Mouse (Mus musculus): ENCODE results near the gene Drap1.
A peak's percentile ranks its signal among the peaks of the same experiment; 100 is the strongest.
"Not testable (repeated sequence)": the region's sequence is repeated elsewhere in the genome, so short reads cannot be mapped to it uniquely, and the experiment has no call there.

Gene Drap1

GRCm38 (mm10) chr19:5419630-5420029, 5.1 kb downstream of the Drap1 start:
- no peak for DNase-seq (ENCODE audit: low spot score)

GRCm38 (mm10) chr19:5418750-5419466, 5.9 kb downstream of the Drap1 start:
- no peak for DNase-seq (ENCODE audit: low spot score)

GRCm38 (mm10) chr19:5414534-5414957, 10.2 kb downstream of the Drap1 start:
- DNase-seq (ENCODE audit: low spot score): no peak

GRCm38 (mm10) chr19:5413840-5414239, 10.9 kb downstream of the Drap1 start:
- no peak for DNase-seq (ENCODE audit: low spot score)

GRCm38 (mm10) chr19:5411961-5412360, 12.8 kb downstream of the Drap1 start:
- DNase-seq (ENCODE audit: low spot score): no peak

GRCm38 (mm10) chr19:5410641-5411040, 14.1 kb downstream of the Drap1 start:
- no peak for DNase-seq (ENCODE audit: low spot score)

GRCm38 (mm10) chr19:5409068-5409467, 15.7 kb downstream of the Drap1 start:
- DNase-seq (ENCODE audit: low spot score): no peak

GRCm38 (mm10) chr19:5408057-5409001, 16.4 kb downstream of the Drap1 start:
- DNase-seq (ENCODE audit: low spot score): no peak

GRCm38 (mm10) chr19:5407133-5407532, 17.6 kb downstream of the Drap1 start:
- peak; percentile 73 for DNase-seq (ENCODE audit: low spot score)

GRCm38 (mm10) chr19:5406531-5407126, 18.1 kb downstream of the Drap1 start:
- peak; percentile 76 for DNase-seq (ENCODE audit: low spot score)

GRCm38 (mm10) chr19:5405924-5406323, 18.9 kb downstream of the Drap1 start:
- DNase-seq (ENCODE audit: low spot score): peak; percentile 62

GRCm38 (mm10) chr19:5402293-5402692, 22.5 kb downstream of the Drap1 start, which contains the start of gene Tsga10ip:
TSS of gene Tsga10ip (minus strand) at chr19:5402526.
- DNase-seq (ENCODE audit: low spot score): no peak

- not testable (repeated sequence) for DNase-seq (ENCODE audit: low spot score)
Observed at GRCm38 (mm10) chr19:5401073-5401472, 23.7 kb downstream of the Drap1 start.

- no peak for DNase-seq (ENCODE audit: low spot score)
Observed at GRCm38 (mm10) chr19:5395371-5395770, 29.4 kb downstream of the Drap1 start.

- DNase-seq (ENCODE audit: low spot score): no peak
Observed at GRCm38 (mm10) chr19:5394168-5394567, 30.6 kb downstream of the Drap1 start.

- no peak for DNase-seq (ENCODE audit: low spot score)
Observed at GRCm38 (mm10) chr19:5392892-5393291, 31.9 kb downstream of the Drap1 start.

GRCm38 (mm10) chr19:5390416-5390815, 34.4 kb downstream of the Drap1 start:
- DNase-seq (ENCODE audit: low spot score): no peak

- peak; percentile 88 for DNase-seq (ENCODE audit: low spot score)
Observed at GRCm38 (mm10) chr19:5389647-5390046, 35.1 kb downstream of the Drap1 start.

GRCm38 (mm10) chr19:5388588-5389242, 36.1 kb downstream of the Drap1 start, which contains the start of gene Sart1:
TSS of gene Sart1 (minus strand) at chr19:5388703.
- DNase-seq (ENCODE audit: low spot score): peak; percentile 96

- no peak for DNase-seq (ENCODE audit: low spot score)
Observed at GRCm38 (mm10) chr19:5388011-5388441, 36.8 kb downstream of the Drap1 start.

- no peak for DNase-seq (ENCODE audit: low spot score)
Observed at GRCm38 (mm10) chr19:5384715-5385114, 40.1 kb downstream of the Drap1 start.

GRCm38 (mm10) chr19:5383326-5383725, 41.5 kb downstream of the Drap1 start:
- no peak for DNase-seq (ENCODE audit: low spot score)
